Mouse (Mus musculus) limb, embryonic 10.5 days (tissue): ENCODE data around the gene Sfmbt2. TPM values are rescaled to one million over a fixed set of nuclear protein-coding genes. Genes with fewer than 3 reads are reported as not detected.

ENCODE experiments used
- DNase-seq: peaks from one replicate; pipeline ENCODE4 v3.0.0-alpha.2; 2017; ENCODE audit warnings: low spot score
- H3K27ac ChIP-seq: fragments of 300-500 bp; sonication (generic); 2 replicates; pipeline ENCODE4 v1.5.1; 2016; ENCODE audit warnings: mild to moderate bottlenecking
- H3K27me3 ChIP-seq: fragments of 300-500 bp; sonication (generic); 2 replicates; pipeline ENCODE4 v1.6.1; 2016; ENCODE audit warnings: low read depth, mild to moderate bottlenecking; ENCODE audit not compliant: poor library complexity, severe bottlenecking
- H3K36me3 ChIP-seq: fragments of 300-500 bp; sonication (generic); 2 replicates; pipeline ENCODE4 v1.6.1; 2016; ENCODE audit warnings: mild to moderate bottlenecking, moderate library complexity
- H3K4me1 ChIP-seq: fragments of 300-500 bp; sonication (generic); 2 replicates; pipeline ENCODE4 v1.6.1; 2016
- H3K4me3 ChIP-seq: fragments of 300-500 bp; sonication (generic); 2 replicates; pipeline ENCODE4 v1.5.1; 2016; ENCODE audit warnings: mild to moderate bottlenecking, moderate library complexity
- H3K9me3 ChIP-seq: fragments of 300-500 bp; sonication (generic); replicated peaks from 2 replicates; pipeline ENCODE4 v1.6.1; 2016; ENCODE audit warnings: mild to moderate bottlenecking
- WGBS: fragments of 180-500 bp; shearing (Covaris S2); methylation state at CpG from one replicate; pipeline ENCODE4 v1.1.7; 2016; 5-methylcytosine and 5-hydroxymethylcytosine counted together
- polyA plus RNA-seq: library from polyadenylated mRNA; unstranded; fragments of >200 nt; fragmentation: Nextera tagmentation; extraction: Ambion mirVana; gene quantifications from 2 replicates; pipeline ENCODE4 v1.2.1, GENCODE M21; 2016

Sfmbt2 gene
- polyA plus RNA-seq, 1 experiment from 2014 or later, result 1.1 TPM

GRCm38 (mm10) chr2:10453577-10453976, 83.3 kb downstream of the Sfmbt2 start:
- Histone ChIP-seq H3K27ac (no peak overlapping the region), H3K9me3 (no peaks in the 10 kb centered on the region), H3K4me3 (no peak overlapping the region), H3K4me1 (no peaks in the 10 kb centered on the region), H3K27me3 (no peaks in the 10 kb centered on the region), H3K36me3 (no peaks in the 10 kb centered on the region)
- 70% methylated on average over 3 of the region's 3 CpGs for WGBS
- DNase-seq, result no peak

DNA sequence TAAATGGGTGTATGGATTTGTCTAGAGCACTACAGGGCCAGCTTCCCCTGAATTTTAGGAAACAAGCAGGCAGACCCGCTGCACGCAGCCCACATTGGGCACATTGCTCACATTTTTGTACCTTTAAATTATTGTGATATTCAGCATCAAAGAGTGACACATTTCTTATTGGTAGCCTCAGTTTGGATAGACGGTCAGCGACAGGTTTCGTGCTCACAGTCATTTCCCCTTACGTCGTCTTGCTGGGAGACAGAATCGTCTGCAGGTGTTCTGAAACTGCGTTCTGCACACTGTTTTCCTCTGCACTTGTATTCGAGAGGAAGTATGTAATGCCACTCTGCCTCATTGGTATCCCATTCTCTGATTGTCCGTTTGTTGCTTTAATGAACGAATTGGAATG, 88.0 kb downstream of the Sfmbt2 start:
- no peak overlapping the region for H3K27ac ChIP-seq
- no peak for DNase-seq
- H3K27me3 ChIP-seq, result no peaks in the 10 kb centered on the region
- no peak overlapping the region for H3K4me3 ChIP-seq
- WGBS, result 91% methylated on average over 12 of the region's 12 CpGs
- no peaks in the 10 kb centered on the region for H3K36me3 ChIP-seq
- no peaks in the 10 kb centered on the region for H3K9me3 ChIP-seq
- H3K4me1 ChIP-seq, result no peaks in the 10 kb centered on the region

- Histone ChIP-seq H3K4me1 (no peaks in the 10 kb centered on the region; the same call in 1 of the 2 replicates), H3K4me3 (no peak overlapping the region), H3K27me3 (no peaks in the 10 kb centered on the region), H3K27ac (no peak overlapping the region), H3K36me3 (no peaks in the 10 kb centered on the region), H3K9me3 (no peaks in the 10 kb centered on the region)
- 84% methylated on average over 2 of the region's 2 CpGs for WGBS
- DNase-seq, result no peak
These were observed 146.2 kb downstream of the Sfmbt2 start for GRCm38 (mm10) chr2:10516516-10516915.

- no peak for DNase-seq
- Histone ChIP-seq H3K36me3 (no peaks in the 10 kb centered on the region), H3K9me3 (no peaks in the 10 kb centered on the region), H3K4me3 (no peak overlapping the region), H3K27ac (no peak overlapping the region), H3K27me3 (no peaks in the 10 kb centered on the region), H3K4me1 (peaks cover 10% of the 10 kb centered on the region)
- 36% methylated on average over 5 of the region's 5 CpGs for WGBS
These were observed 151.6 kb downstream of the Sfmbt2 start for GRCm38 (mm10) chr2:10521719-10522415.

GRCm38 (mm10) chr2:10525622-10526021, 155.3 kb downstream of the Sfmbt2 start:
- H3K9me3 ChIP-seq, result no peaks in the 10 kb centered on the region

DNA sequence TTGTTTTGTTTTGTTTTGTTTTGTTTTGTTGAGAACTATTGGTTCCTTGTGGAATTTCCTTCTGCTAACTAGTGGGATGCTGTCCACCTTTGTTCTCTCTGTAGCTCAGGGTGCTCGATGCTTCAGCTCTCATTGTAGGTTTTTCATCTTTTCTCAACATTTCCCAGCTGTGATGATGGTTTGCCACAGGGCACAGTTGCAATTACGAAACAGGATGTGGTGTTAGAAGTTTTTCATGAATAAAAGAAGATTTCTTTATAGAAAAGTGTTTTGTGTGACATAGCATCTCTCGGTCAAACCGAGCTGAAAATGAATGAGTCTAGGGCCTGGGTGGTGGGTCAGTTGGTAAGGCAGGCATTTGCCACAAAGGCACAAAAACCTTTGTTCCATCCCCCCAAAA, 171.5 kb downstream of the Sfmbt2 start:
- Histone ChIP-seq H3K27ac (no peak overlapping the region), H3K4me1 (no peaks in the 10 kb centered on the region), H3K36me3 (no peaks in the 10 kb centered on the region), H3K4me3 (no peak overlapping the region), H3K27me3 (no peaks in the 10 kb centered on the region), H3K9me3 (no peaks in the 10 kb centered on the region)
- DNase-seq, result no peak
- 93% methylated on average over 4 of the region's 4 CpGs for WGBS

More at GRCm38 (mm10) chr2:10525622-10526021, 155.3 kb downstream of the Sfmbt2 start:
- no peaks in the 10 kb centered on the region for H3K36me3 ChIP-seq
- H3K4me1 ChIP-seq, result peaks cover 10% of the 10 kb centered on the region
- 88% methylated on average over 7 of the region's 7 CpGs for WGBS
- H3K4me3 ChIP-seq, result no peak overlapping the region
- no peaks in the 10 kb centered on the region for H3K27me3 ChIP-seq
- DNase-seq, result no peak
- H3K27ac ChIP-seq, result no peak overlapping the region

GRCm38 (mm10) chr2:10542388-10542787, 172.1 kb downstream of the Sfmbt2 start:
- H3K4me1 ChIP-seq, result no peaks in the 10 kb centered on the region
- no peak overlapping the region for H3K27ac ChIP-seq
- H3K27me3 ChIP-seq, result no peaks in the 10 kb centered on the region
- no peaks in the 10 kb centered on the region for H3K36me3 ChIP-seq
- WGBS, result 76% methylated on average over 7 of the region's 7 CpGs
- no peaks in the 10 kb centered on the region for H3K9me3 ChIP-seq
- no peak for DNase-seq
- no peak overlapping the region for H3K4me3 ChIP-seq

GRCm38 (mm10) chr2:10558816-10559215, 188.5 kb downstream of the Sfmbt2 start:
- Histone ChIP-seq H3K9me3 (no peaks in the 10 kb centered on the region), H3K27ac (no peak overlapping the region), H3K4me3 (no peak overlapping the region), H3K27me3 (no peaks in the 10 kb centered on the region), H3K36me3 (no peaks in the 10 kb centered on the region), H3K4me1 (no peaks in the 10 kb centered on the region)
- 79% methylated on average over 1 of the region's 1 CpGs for WGBS
- no peak for DNase-seq

- no peak for DNase-seq
- Histone ChIP-seq H3K9me3 (no peaks in the 10 kb centered on the region), H3K27ac (no peak overlapping the region), H3K27me3 (no peaks in the 10 kb centered on the region), H3K4me3 (no peak overlapping the region), H3K36me3 (no peaks in the 10 kb centered on the region), H3K4me1 (peaks cover 4% of the 10 kb centered on the region; the same call in 1 of the 2 replicates)
- 84% methylated on average over 3 of the region's 3 CpGs for WGBS
These were observed 195.2 kb downstream of the Sfmbt2 start for GRCm38 (mm10) chr2:10565491-10565890.

- WGBS, result 56% methylated on average over 6 of the region's 6 CpGs
- Histone ChIP-seq H3K27me3 (no peaks in the 10 kb centered on the region), H3K4me1 (peaks cover 4% of the 10 kb centered on the region; the same call in 1 of the 2 replicates), H3K4me3 (no peak overlapping the region), H3K36me3 (no peaks in the 10 kb centered on the region), H3K27ac (no peak overlapping the region), H3K9me3 (no peaks in the 10 kb centered on the region)
- DNase-seq, result no peak
These were observed 199.1 kb downstream of the Sfmbt2 start for GRCm38 (mm10) chr2:10569392-10569791.

GRCm38 (mm10) chr2:10572311-10572710, 202.0 kb downstream of the Sfmbt2 start:
- Histone ChIP-seq H3K9me3 (no peaks in the 10 kb centered on the region), H3K27ac (no peak overlapping the region), H3K4me1 (peaks cover 4% of the 10 kb centered on the region; the same call in 1 of the 2 replicates), H3K4me3 (no peak overlapping the region), H3K27me3 (no peaks in the 10 kb centered on the region), H3K36me3 (no peaks in the 10 kb centered on the region)
- WGBS, result 91% methylated on average over 4 of the region's 4 CpGs
- no peak for DNase-seq

DNA sequence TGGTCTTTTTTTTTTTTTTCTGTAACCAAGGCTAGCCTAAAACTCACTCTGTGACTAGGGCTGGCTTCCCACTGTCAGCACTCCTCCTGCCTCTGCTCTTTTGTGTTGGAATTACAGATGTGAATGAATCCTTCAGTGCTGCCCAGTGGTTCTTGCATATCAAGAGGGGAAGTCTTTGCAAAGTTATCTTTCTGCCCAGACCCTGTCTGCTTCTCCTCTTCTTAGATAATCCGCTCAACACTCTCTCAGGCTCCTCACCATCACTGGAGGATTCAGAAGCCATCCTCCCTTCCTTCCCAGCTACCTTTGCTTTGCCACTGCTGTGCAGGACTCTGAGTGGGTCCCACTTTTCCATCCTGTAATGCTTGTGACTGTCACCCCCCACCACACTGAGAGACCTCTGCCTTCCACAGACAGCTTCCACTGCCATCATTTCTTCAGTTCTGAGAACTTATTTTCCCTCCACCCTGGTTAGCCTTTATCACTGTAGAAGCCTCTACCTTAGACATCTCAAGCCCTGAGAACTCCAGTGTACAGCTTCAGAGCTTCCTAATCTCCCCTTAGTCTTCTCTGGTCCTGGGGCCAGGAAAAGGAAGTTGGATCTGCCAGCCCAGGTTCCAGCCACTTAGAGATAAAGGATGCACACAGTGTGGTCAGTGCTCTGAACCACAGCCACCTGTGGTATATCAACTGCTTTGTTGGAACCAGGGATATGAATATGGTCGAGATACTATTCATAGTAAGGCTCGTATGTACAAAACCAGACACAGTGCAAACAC, 205.8 kb downstream of the Sfmbt2 start:
- no peaks in the 10 kb centered on the region for H3K9me3 ChIP-seq
- no peaks in the 10 kb centered on the region for H3K4me1 ChIP-seq
- DNase-seq, result no peak
- 82% methylated on average over 3 of the region's 3 CpGs for WGBS
- H3K4me3 ChIP-seq, result no peak overlapping the region
- H3K27me3 ChIP-seq, result no peaks in the 10 kb centered on the region
- no peaks in the 10 kb centered on the region for H3K36me3 ChIP-seq
- H3K27ac ChIP-seq, result no peak overlapping the region

- 81% methylated on average over 4 of the region's 4 CpGs for WGBS
- Histone ChIP-seq H3K27me3 (no peaks in the 10 kb centered on the region), H3K27ac (no peak overlapping the region), H3K4me3 (no peak overlapping the region), H3K36me3 (no peaks in the 10 kb centered on the region), H3K4me1 (no peaks in the 10 kb centered on the region), H3K9me3 (no peaks in the 10 kb centered on the region)
- DNase-seq, result no peak
These were observed 212.4 kb downstream of the Sfmbt2 start for GRCm38 (mm10) chr2:10582673-10583072.
